Mouse (Mus musculus): Measurements from ENCODE around the gene Defb42. TPM values are rescaled to one million over a fixed set of nuclear protein-coding genes. Genes with fewer than 3 reads are reported as not detected.

Defb42 gene
- total RNA-seq (2017) = not detected in 2 replicates

GRCm38 (mm10) chr14:63046691-63047090 lies at the start of gene Defb42:
Gene Defb42, plus strand, starts transcription at chr14:63046991.
- ATAC-seq (replicated peaks in 1 of 2; ENCODE audit: insufficient read depth in 1 of 2, low FRiP score in 2 of 2, low TSS enrichment in 1 of 2, low read depth in 1 of 2, poor library complexity in 2 of 2, severe bottlenecking in 2 of 2) = no peak

GRCm38 (mm10) chr14:62997777-62998176 lies 49.0 kb upstream of the Defb42 start, which contains the start of gene Defb47:
Gene Defb47, plus strand, starts transcription at chr14:62998077.
- no peak for ATAC-seq (replicated peaks in 1 of 2; ENCODE audit: insufficient read depth in 1 of 2, low FRiP score in 2 of 2, low TSS enrichment in 1 of 2, low read depth in 1 of 2, poor library complexity in 2 of 2, severe bottlenecking in 2 of 2)

- ATAC-seq (replicated peaks in 1 of 2; ENCODE audit: insufficient read depth in 1 of 2, low FRiP score in 2 of 2, low TSS enrichment in 1 of 2, low read depth in 1 of 2, poor library complexity in 2 of 2, severe bottlenecking in 2 of 2) = peak; percentile 92 to 93
Observed at GRCm38 (mm10) chr14:62998977-62999376, 47.8 kb upstream of the Defb42 start.

GRCm38 (mm10) chr14:63002588-63002987 lies 44.2 kb upstream of the Defb42 start:
- no peak for ATAC-seq (replicated peaks in 1 of 2; ENCODE audit: insufficient read depth in 1 of 2, low FRiP score in 2 of 2, low TSS enrichment in 1 of 2, low read depth in 1 of 2, poor library complexity in 2 of 2, severe bottlenecking in 2 of 2)

GRCm38 (mm10) chr14:63011471-63011870 lies 35.3 kb upstream of the Defb42 start, which contains the start of gene Defb43:
Gene Defb43, plus strand, starts transcription at chr14:63011771.
- no peak for ATAC-seq (replicated peaks in 1 of 2; ENCODE audit: insufficient read depth in 1 of 2, low FRiP score in 2 of 2, low TSS enrichment in 1 of 2, low read depth in 1 of 2, poor library complexity in 2 of 2, severe bottlenecking in 2 of 2)

- ATAC-seq (replicated peaks in 1 of 2; ENCODE audit: insufficient read depth in 1 of 2, low FRiP score in 2 of 2, low TSS enrichment in 1 of 2, low read depth in 1 of 2, poor library complexity in 2 of 2, severe bottlenecking in 2 of 2) = no peak
Observed at GRCm38 (mm10) chr14:63013082-63013481, 33.7 kb upstream of the Defb42 start.

GRCm38 (mm10) chr14:63014667-63015066 lies 32.1 kb upstream of the Defb42 start:
- ATAC-seq (replicated peaks in 1 of 2; ENCODE audit: insufficient read depth in 1 of 2, low FRiP score in 2 of 2, low TSS enrichment in 1 of 2, low read depth in 1 of 2, poor library complexity in 2 of 2, severe bottlenecking in 2 of 2) = no peak

- ATAC-seq (replicated peaks in 1 of 2; ENCODE audit: insufficient read depth in 1 of 2, low FRiP score in 2 of 2, low TSS enrichment in 1 of 2, low read depth in 1 of 2, poor library complexity in 2 of 2, severe bottlenecking in 2 of 2) = no peak
Observed at GRCm38 (mm10) chr14:63020524-63021156, 26.2 kb upstream of the Defb42 start.

- no peak for ATAC-seq (replicated peaks in 1 of 2; ENCODE audit: insufficient read depth in 1 of 2, low FRiP score in 2 of 2, low TSS enrichment in 1 of 2, low read depth in 1 of 2, poor library complexity in 2 of 2, severe bottlenecking in 2 of 2)
Observed at GRCm38 (mm10) chr14:63049910-63050370, 3.1 kb downstream of the Defb42 start, which contains the start of gene Defb30. Gene Defb30, minus strand, starts transcription at chr14:63049960.

GRCm38 (mm10) chr14:63050769-63051168 lies 4.0 kb downstream of the Defb42 start:
- ATAC-seq (replicated peaks in 1 of 2; ENCODE audit: insufficient read depth in 1 of 2, low FRiP score in 2 of 2, low TSS enrichment in 1 of 2, low read depth in 1 of 2, poor library complexity in 2 of 2, severe bottlenecking in 2 of 2) = peak; percentile 64 to 81

GRCm38 (mm10) chr14:63054729-63055128 lies 7.9 kb downstream of the Defb42 start:
- ATAC-seq (replicated peaks in 1 of 2; ENCODE audit: insufficient read depth in 1 of 2, low FRiP score in 2 of 2, low TSS enrichment in 1 of 2, low read depth in 1 of 2, poor library complexity in 2 of 2, severe bottlenecking in 2 of 2) = no peak

- ATAC-seq (replicated peaks in 1 of 2; ENCODE audit: insufficient read depth in 1 of 2, low FRiP score in 2 of 2, low TSS enrichment in 1 of 2, low read depth in 1 of 2, poor library complexity in 2 of 2, severe bottlenecking in 2 of 2) = no peak
Observed at GRCm38 (mm10) chr14:63060361-63060760, 13.6 kb downstream of the Defb42 start.

- ATAC-seq (replicated peaks in 1 of 2; ENCODE audit: insufficient read depth in 1 of 2, low FRiP score in 2 of 2, low TSS enrichment in 1 of 2, low read depth in 1 of 2, poor library complexity in 2 of 2, severe bottlenecking in 2 of 2) = no peak
Observed at GRCm38 (mm10) chr14:63062184-63062583, 15.4 kb downstream of the Defb42 start.

GRCm38 (mm10) chr14:63065391-63065790 lies 18.6 kb downstream of the Defb42 start:
- no peak for ATAC-seq (replicated peaks in 1 of 2; ENCODE audit: insufficient read depth in 1 of 2, low FRiP score in 2 of 2, low TSS enrichment in 1 of 2, low read depth in 1 of 2, poor library complexity in 2 of 2, severe bottlenecking in 2 of 2)

GRCm38 (mm10) chr14:63066630-63067310 lies 20.0 kb downstream of the Defb42 start:
- peak; percentile 32 to 39; a peak in 1 of 4 replicates for ATAC-seq (replicated peaks in 1 of 2; ENCODE audit: insufficient read depth in 1 of 2, low FRiP score in 2 of 2, low TSS enrichment in 1 of 2, low read depth in 1 of 2, poor library complexity in 2 of 2, severe bottlenecking in 2 of 2)

- no peak for ATAC-seq (replicated peaks in 1 of 2; ENCODE audit: insufficient read depth in 1 of 2, low FRiP score in 2 of 2, low TSS enrichment in 1 of 2, low read depth in 1 of 2, poor library complexity in 2 of 2, severe bottlenecking in 2 of 2)
Observed at GRCm38 (mm10) chr14:63067708-63068107, 20.9 kb downstream of the Defb42 start.

Data from hematopoietic stem cell, adult 5-6 weeks (primary cell).